9 mouse cellular contexts compared by ENCODE assay signal in the genomic region with DNA sequence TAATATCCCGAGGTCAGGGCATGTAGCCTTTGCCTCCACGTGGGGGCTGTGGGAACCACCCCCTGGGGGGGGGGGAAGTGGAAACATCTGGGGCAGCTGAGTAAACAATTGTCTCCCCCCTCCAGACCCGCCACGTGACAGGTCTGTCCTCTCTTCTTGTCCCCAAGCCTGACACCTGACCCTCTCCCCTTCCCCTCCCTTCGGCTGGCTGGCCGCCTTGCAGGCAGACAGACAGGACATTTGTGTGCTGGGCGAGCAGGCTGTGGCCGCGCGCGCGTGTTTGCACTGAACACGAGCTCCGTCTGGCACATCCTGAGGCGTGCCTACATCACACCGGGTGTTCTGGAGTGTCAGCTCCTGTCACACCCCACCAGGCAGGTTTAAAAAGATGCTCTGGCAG. TPM values are rescaled to one million over a fixed set of nuclear protein-coding genes. Genes with fewer than 3 reads are reported as not detected.
A peak's percentile ranks its signal among the peaks of the same experiment; 100 is the strongest.
DNase-seq lines count a peak whose midpoint lies in the region; ATAC-seq and TF ChIP-seq lines count a peak whose summit lies in the region.
"Had no signal": no experiment of that assay in that cellular context is flagged by ENCODE, and none has a peak within 500 bp of the region (broad histone marks: within the 10 kb centered on the region; RNA-seq: fewer than 3 reads in every experiment).

No protein-coding gene starts in this region.

- no peaks in the 10 kb centered on the region for H3K9me3 ChIP-seq in kidney, postnatal 0 days (replicated peaks; ENCODE audit: low read length)
- no peaks in the 10 kb centered on the region for H3K9me3 ChIP-seq in embryonic facial prominence, embryonic 15.5 days (replicated peaks)
- H3K9me3 ChIP-seq in midbrain, embryonic 10.5 days (replicated peaks), result no peaks in the 10 kb centered on the region

- 0 out of 2 replicates have a peak overlapping the region, but pooled peaks have one; percentile 3 for H3K9ac ChIP-seq in kidney, postnatal 0 days (ENCODE audit: low read depth, low read length)
- no peak overlapping the region for H3K9ac ChIP-seq in embryonic facial prominence, embryonic 15.5 days

- ATAC-seq in kidney, postnatal 0 days (replicated peaks; ENCODE audit: low FRiP score, low read depth), result no peak
- no peak for ATAC-seq in embryonic facial prominence, embryonic 15.5 days (ENCODE audit: insufficient number of reproducible peaks, low FRiP score, low TSS enrichment, low read depth)
- ATAC-seq in megakaryocyte, adult 5-6 weeks (ENCODE audit: poor library complexity, severe bottlenecking), result no peak

- TF ChIP-seq CTCF in kidney, postnatal 0 days (IDR thresholded peaks at IDR 0.05; ENCODE audit: low read depth), result no peak
- TF ChIP-seq CTCF in kidney, adult 2 months (conservative IDR thresholded peaks at IDR 0.05; ENCODE audit: insufficient read depth, insufficient read length, low read depth, low read length), result no peak

- H3K27me3 ChIP-seq in kidney, postnatal 0 days (ENCODE audit: insufficient read depth, low read length), result peaks cover 16% of the 10 kb centered on the region
- H3K27me3 ChIP-seq in embryonic facial prominence, embryonic 15.5 days, result peaks cover 34% of the 10 kb centered on the region
- peaks cover 91% of the 10 kb centered on the region for H3K27me3 ChIP-seq in midbrain, embryonic 10.5 days (ENCODE audit: low read depth, poor library complexity, severe bottlenecking)
- H3K27me3 ChIP-seq in kidney, adult 2 months (replicated peaks; ENCODE audit: control insufficient read depth, insufficient read depth, low read length), result peaks cover 2% of the 10 kb centered on the region

- peak overlapping the region; percentile 33 for H3K4me2 ChIP-seq in kidney, postnatal 0 days (ENCODE audit: low read length)
- H3K4me2 ChIP-seq in embryonic facial prominence, embryonic 15.5 days (replicated peaks), result peak overlapping the region; percentile 19; the same call in 1 of the 2 replicates

- H3K36me3 ChIP-seq in kidney, postnatal 0 days (ENCODE audit: insufficient read depth, low read length), result no peaks in the 10 kb centered on the region
- no peaks in the 10 kb centered on the region for H3K36me3 ChIP-seq in embryonic facial prominence, embryonic 15.5 days
- H3K36me3 ChIP-seq in midbrain, embryonic 10.5 days, result no peaks in the 10 kb centered on the region
- no peaks in the 10 kb centered on the region for H3K36me3 ChIP-seq in kidney, adult 2 months (ENCODE audit: control insufficient read depth, insufficient read depth, low read length)

- peaks cover 5% of the 10 kb centered on the region for H3K4me1 ChIP-seq in kidney, postnatal 0 days (replicated peaks; ENCODE audit: insufficient read depth, low read length)
- H3K4me1 ChIP-seq in embryonic facial prominence, embryonic 15.5 days, result peaks cover 23% of the 10 kb centered on the region
- peaks cover 60% of the 10 kb centered on the region for H3K4me1 ChIP-seq in midbrain, embryonic 10.5 days
- no peaks in the 10 kb centered on the region for H3K4me1 ChIP-seq in kidney, adult 2 months (ENCODE audit: control insufficient read depth, insufficient read depth, low read length)

- WGBS in kidney, postnatal 0 days, result 7% methylated on average over 16 of the region's 16 CpGs
- 5% methylated on average over 16 of the region's 16 CpGs for WGBS in embryonic facial prominence, embryonic 15.5 days
- 8% methylated on average over 16 of the region's 16 CpGs for WGBS in midbrain, embryonic 10.5 days
- WGBS in kidney, adult 2 months, result 23% methylated on average over 16 of the region's 16 CpGs

- no peak for DNase-seq in kidney, postnatal 0 days (ENCODE audit: low spot score)
- DNase-seq in kidney, postnatal 25 days, result no peak
- DNase-seq in R1 (ENCODE audit: low read depth, low spot score), result peak; percentile 39
- DNase-seq in midbrain, embryonic 10.5 days (ENCODE audit: low spot score), result peak; percentile 66
- no peak for DNase-seq in adrenal gland, adult 2 months
- DNase-seq in kidney, adult 2 months, result no peak

- H3K4me3 ChIP-seq in kidney, postnatal 0 days (replicated peaks; ENCODE audit: low read depth, low read length), result no peak overlapping the region
- H3K4me3 ChIP-seq in embryonic facial prominence, embryonic 15.5 days (replicated peaks), result no peak overlapping the region
- peak overlapping the region; percentile 54 for H3K4me3 ChIP-seq in midbrain, embryonic 10.5 days
- no peak overlapping the region for H3K4me3 ChIP-seq in kidney, adult 2 months (ENCODE audit: insufficient read depth, low read depth, low read length)

- H3K27ac ChIP-seq in kidney, postnatal 0 days, result no peak overlapping the region
- no peak overlapping the region for H3K27ac ChIP-seq in embryonic facial prominence, embryonic 15.5 days (replicated peaks)
- H3K27ac ChIP-seq in midbrain, embryonic 10.5 days (replicated peaks), result peak overlapping the region; percentile 80
- H3K27ac ChIP-seq in kidney, adult 2 months (ENCODE audit: insufficient read depth, low read depth, low read length), result no peak overlapping the region

- no peak for TF ChIP-seq POLR2A in kidney, adult 2 months (IDR thresholded peaks at IDR 0.05; ENCODE audit: low read depth, low read length)

RNA-seq across cellular contexts. Expression of a gene that starts 5.2 kb away (rescaled TPM):
- 3.6 and 5.5 TPM in 2 replicates for polyA plus RNA-seq in kidney, postnatal 0 days (2015; fragmentation: Nextera tagmentation; extraction: Ambion mirVana)
- 6.2 and 7.7 TPM in 2 replicates for polyA plus RNA-seq in embryonic facial prominence, embryonic 15.5 days (2015; fragmentation: Nextera tagmentation; extraction: Ambion mirVana)
- 2.2 and 4.8 TPM in 2 replicates for polyA plus RNA-seq in midbrain, embryonic 10.5 days (2016; fragmentation: Nextera tagmentation; extraction: Ambion mirVana)
- total RNA-seq in megakaryocyte, adult 5-6 weeks (2015), result 0.30 and 0.40 TPM in 2 replicates
- not detected in 2 replicates for total RNA-seq in megakaryocyte, adult 5-6 weeks (2017)
- 10 to 100 TPM; 12.8 to 13.4 TPM for total RNA-seq in adrenal gland, adult 2 months (2021)
- 28.5 and 28.6 TPM in 2 replicates for polyA plus RNA-seq in adrenal gland, adult 2 months (2012; rRNA removed)
- polyA plus RNA-seq in kidney, adult 2 months (2012; rRNA removed), result 1.5 and 4.4 TPM in 2 replicates

RNA-seq across cellular contexts. Expression of a gene that starts 43.1 kb away (rescaled TPM):
- 0.64 and 0.87 TPM in 2 replicates for polyA plus RNA-seq in kidney, postnatal 0 days (2015; fragmentation: Nextera tagmentation; extraction: Ambion mirVana)
- 0.72 and 1.3 TPM in 2 replicates for polyA plus RNA-seq in embryonic facial prominence, embryonic 15.5 days (2015; fragmentation: Nextera tagmentation; extraction: Ambion mirVana)
- 0.09 TPM in 1 of 2 replicates, not detected in the other for polyA plus RNA-seq in midbrain, embryonic 10.5 days (2016; fragmentation: Nextera tagmentation; extraction: Ambion mirVana)
- 13.0 and 13.2 TPM in 2 replicates for total RNA-seq in megakaryocyte, adult 5-6 weeks (2015)
- total RNA-seq in megakaryocyte, adult 5-6 weeks (2017), result 3.9 and 7.5 TPM in 2 replicates
- under 1 TPM; 0.55 to 0.92 TPM for total RNA-seq in adrenal gland, adult 2 months (2021)
- polyA plus RNA-seq in adrenal gland, adult 2 months (2012; rRNA removed), result 3.5 and 3.7 TPM in 2 replicates
- 3.5 and 5.5 TPM in 2 replicates for polyA plus RNA-seq in kidney, adult 2 months (2012; rRNA removed)

RNA-seq across cellular contexts. Expression of a gene that starts 57.9 kb away (rescaled TPM):
- polyA plus RNA-seq in kidney, postnatal 0 days (2015; fragmentation: Nextera tagmentation; extraction: Ambion mirVana), result 0.36 and 0.39 TPM in 2 replicates
- 1.2 and 1.3 TPM in 2 replicates for polyA plus RNA-seq in embryonic facial prominence, embryonic 15.5 days (2015; fragmentation: Nextera tagmentation; extraction: Ambion mirVana)
- polyA plus RNA-seq in midbrain, embryonic 10.5 days (2016; fragmentation: Nextera tagmentation; extraction: Ambion mirVana), result 0.10 and 0.21 TPM in 2 replicates
- 0.05 TPM in 1 of 2 replicates, not detected in the other for total RNA-seq in megakaryocyte, adult 5-6 weeks (2015)
- total RNA-seq in megakaryocyte, adult 5-6 weeks (2017), result not detected in 2 replicates
- 10 to 100 TPM in 1 of 2 experiments, 1 to 10 TPM in 1; 4.6 to 16.1 TPM for total RNA-seq in adrenal gland, adult 2 months (2021)
- polyA plus RNA-seq in adrenal gland, adult 2 months (2012; rRNA removed), result 19.0 and 19.2 TPM in 2 replicates
- polyA plus RNA-seq in kidney, adult 2 months (2012; rRNA removed), result 2.3 and 3.4 TPM in 2 replicates
- polyA plus RNA-seq: heart, embryonic 14.5 days had no signal

Comparison
In these comparisons a context has a peak if more than half of its experiments do, and no peak if none do; other contexts are left out.
1. DNase-seq: peak in R1 (single experiment) and midbrain, embryonic 10.5 days (single experiment); none in kidney, postnatal 0 days (single experiment), kidney, postnatal 25 days (0 of 2), adrenal gland, adult 2 months (single experiment) and kidney, adult 2 months (single experiment).